Mouse (Mus musculus): ENCODE results near the gene Cdon. TPM values are rescaled to one million over a fixed set of nuclear protein-coding genes. Genes with fewer than 3 reads are reported as not detected.

Cdon gene
- polyA plus RNA-seq, 1 experiment from 2014 or later: 4.7 TPM

DNA sequence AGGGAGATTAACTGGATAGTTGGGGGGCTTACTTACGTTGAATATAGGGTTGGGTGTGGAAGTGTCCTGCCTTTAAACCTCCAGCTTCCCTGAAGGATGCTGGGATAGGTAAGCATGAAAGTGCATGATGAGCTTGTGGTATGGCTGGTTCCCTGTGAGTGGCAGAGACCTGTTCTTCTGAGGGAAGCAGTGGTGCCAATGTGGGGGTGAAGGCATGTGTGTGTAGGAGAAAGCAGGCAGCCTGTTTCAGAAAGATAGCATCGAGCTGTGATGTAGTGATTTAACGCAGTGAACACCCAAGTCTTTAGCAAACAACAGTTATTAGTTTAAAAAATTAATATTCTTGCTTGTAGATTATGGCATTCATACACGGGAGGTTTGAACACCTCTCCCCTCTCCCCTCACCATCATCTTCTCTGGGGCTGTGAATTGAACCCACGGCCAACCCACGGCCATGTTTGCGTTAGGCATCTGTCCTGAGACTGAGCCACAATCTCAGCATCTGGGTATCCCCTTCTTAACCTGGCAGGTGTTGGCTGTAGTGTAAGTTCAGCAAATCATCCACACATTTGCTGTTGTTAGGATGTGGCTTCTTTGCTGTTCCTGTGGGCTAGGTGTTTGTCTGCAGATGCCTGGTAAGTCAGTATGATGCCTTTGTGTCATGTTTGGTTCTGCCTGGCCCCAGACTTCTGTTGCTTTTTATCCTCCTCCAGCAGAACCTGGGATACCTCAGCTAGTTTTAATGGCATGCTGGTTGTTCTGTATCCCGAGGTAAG lies 17.5 kb downstream of the Cdon start:
- no peak for ATAC-seq (ENCODE audit: borderline replicate concordance, extremely low read depth, low FRiP score, low TSS enrichment)
- Histone ChIP-seq H3K4me2 (no peak overlapping the region), H3K36me3 (no peaks in the 10 kb centered on the region), H3K9me3 (no peaks in the 10 kb centered on the region), H3K9ac (no peak overlapping the region), H3K27me3 (peaks cover 18% of the 10 kb centered on the region; the same call in 1 of the 2 replicates), H3K4me1 (peaks cover 5% of the 10 kb centered on the region), H3K27ac (no peak overlapping the region), H3K4me3 (no peak overlapping the region)
- WGBS: 87% methylated on average over 8 of the region's 8 CpGs

DNA sequence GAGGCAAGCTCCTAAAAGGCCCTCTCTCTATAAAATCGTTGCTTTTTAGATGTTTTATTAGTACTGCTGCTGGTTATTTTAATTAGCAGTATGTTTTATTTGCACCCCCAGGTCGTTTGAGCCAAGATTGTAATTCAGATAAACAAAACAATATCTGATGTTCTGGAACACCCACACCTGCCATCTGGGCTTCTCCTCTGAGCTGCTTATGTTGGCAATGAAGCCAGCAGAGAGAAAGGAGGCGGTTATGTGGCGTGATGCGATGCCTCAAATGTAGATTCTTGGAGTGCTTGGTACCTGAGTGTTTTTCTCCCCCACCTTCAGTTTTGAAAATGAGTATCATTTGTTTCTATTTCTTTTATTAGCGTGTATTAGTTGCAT lies 18.1 kb downstream of the Cdon start:
- H3K4me1 ChIP-seq: peaks cover 5% of the 10 kb centered on the region
- no peaks in the 10 kb centered on the region for H3K9me3 ChIP-seq
- no peak overlapping the region for H3K9ac ChIP-seq
- no peak overlapping the region for H3K27ac ChIP-seq
- 67% methylated on average over 6 of the region's 6 CpGs for WGBS
- no peak for ATAC-seq (ENCODE audit: borderline replicate concordance, extremely low read depth, low FRiP score, low TSS enrichment)
- no peak overlapping the region for H3K4me3 ChIP-seq
- H3K4me2 ChIP-seq: no peak overlapping the region
- no peaks in the 10 kb centered on the region for H3K36me3 ChIP-seq
- H3K27me3 ChIP-seq: peaks cover 18% of the 10 kb centered on the region; the same call in 1 of the 2 replicates

DNA sequence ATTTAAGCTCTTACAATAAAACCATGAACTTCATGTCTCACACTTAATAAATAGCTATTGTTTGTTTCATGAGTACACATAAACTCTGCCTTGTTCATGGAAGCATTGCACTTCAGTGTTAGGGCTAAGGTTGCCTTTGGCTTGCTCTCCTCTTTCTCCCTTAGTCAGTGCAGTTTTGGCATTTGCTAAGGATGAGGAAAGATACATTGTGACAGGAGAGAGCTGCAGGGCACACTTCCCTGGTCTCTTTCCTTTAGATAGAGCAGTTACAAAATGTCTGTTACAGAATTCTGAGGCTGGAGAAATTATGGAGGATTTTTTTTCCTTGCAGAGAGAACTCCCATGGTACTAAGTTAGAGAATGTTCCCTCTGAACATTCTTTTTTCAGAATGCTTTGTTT lies 18.8 kb downstream of the Cdon start:
- Histone ChIP-seq H3K36me3 (no peaks in the 10 kb centered on the region), H3K4me1 (peaks cover 12% of the 10 kb centered on the region), H3K27me3 (peaks cover 18% of the 10 kb centered on the region; the same call in 1 of the 2 replicates), H3K9ac (no peak overlapping the region), H3K27ac (no peak overlapping the region), H3K4me2 (no peak overlapping the region), H3K4me3 (no peak overlapping the region), H3K9me3 (no peaks in the 10 kb centered on the region)
- ATAC-seq (ENCODE audit: borderline replicate concordance, extremely low read depth, low FRiP score, low TSS enrichment): no peak

DNA sequence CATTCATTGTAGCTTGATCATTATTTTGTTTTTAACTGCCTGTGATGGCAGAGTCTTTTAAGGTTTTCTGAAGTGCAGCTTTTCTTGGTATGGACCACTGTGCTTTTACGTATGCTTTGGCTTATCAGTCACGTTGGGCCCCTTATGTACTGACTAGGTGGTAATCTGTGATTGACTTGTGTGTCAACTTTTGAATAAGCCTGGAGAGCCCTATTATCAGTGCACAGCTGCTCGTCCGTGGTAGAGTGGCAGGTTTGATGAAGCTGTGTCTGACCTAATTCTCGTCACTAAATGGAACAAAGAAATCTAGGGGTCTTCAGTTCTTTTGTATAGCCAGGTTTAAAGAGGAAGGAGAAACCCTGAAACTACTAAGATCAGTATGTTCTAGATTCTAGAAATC lies 21.5 kb downstream of the Cdon start:
- H3K4me3 ChIP-seq: no peak overlapping the region
- H3K4me2 ChIP-seq: no peak overlapping the region
- H3K4me1 ChIP-seq: 0 out of 2 replicates have a peak, but pooled peaks cover 9% of the 10 kb centered on the region
- H3K27me3 ChIP-seq: peaks cover 10% of the 10 kb centered on the region; the same call in 1 of the 2 replicates
- H3K9ac ChIP-seq: no peak overlapping the region
- H3K36me3 ChIP-seq: no peaks in the 10 kb centered on the region
- no peaks in the 10 kb centered on the region for H3K9me3 ChIP-seq
- ATAC-seq (ENCODE audit: borderline replicate concordance, extremely low read depth, low FRiP score, low TSS enrichment): no peak
- WGBS: 33% methylated on average over 5 of the region's 5 CpGs
- H3K27ac ChIP-seq: no peak overlapping the region

DNA sequence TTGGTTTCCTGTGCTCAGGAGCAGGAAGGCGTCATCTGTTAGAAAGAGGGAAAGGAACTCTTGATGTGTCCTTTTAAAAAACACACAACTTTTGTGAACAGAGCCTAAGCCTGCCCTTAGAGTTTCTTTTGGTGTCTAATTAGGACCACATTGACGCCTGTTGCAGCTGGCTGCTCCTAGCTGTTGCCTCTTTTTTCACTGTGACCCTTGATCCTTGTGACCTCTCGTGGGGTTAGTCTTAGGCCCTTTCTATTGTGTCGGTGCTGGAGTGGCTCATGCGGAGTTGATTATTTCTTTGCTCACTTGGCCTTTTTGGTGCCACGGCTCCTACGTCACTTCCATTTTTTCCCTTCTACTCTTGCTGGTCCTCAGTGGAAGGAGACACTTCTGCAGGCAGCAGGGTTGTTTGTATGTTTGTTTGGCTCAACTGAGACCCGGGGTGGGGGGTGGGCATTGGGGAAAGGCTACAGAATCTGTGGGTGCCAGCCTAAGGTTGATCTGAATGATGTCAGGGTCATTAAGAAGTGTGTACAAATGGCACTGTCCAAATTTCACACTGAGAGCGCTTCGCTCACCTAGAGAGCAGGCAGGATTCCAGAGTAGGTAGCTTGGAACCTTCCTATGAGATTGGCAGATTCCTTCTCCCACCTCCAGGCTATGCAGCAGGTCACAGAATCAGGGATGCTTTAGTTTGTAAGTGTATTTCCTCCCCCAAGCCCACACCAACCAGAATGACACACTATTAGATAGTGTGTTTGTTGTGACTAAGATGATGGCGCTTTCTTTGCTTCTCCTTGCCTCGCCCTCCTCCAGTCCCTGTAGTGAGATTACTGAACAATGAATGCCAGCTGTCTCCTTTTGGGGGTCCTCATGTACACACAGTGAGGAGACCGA lies 22.9 kb downstream of the Cdon start:
- Histone ChIP-seq H3K4me3 (no peak overlapping the region), H3K9me3 (no peaks in the 10 kb centered on the region), H3K36me3 (no peaks in the 10 kb centered on the region), H3K9ac (no peak overlapping the region), H3K27me3 (peaks cover 3% of the 10 kb centered on the region; the same call in 1 of the 2 replicates), H3K4me2 (no peak overlapping the region), H3K27ac (no peak overlapping the region), H3K4me1 (0 out of 2 replicates have a peak, but pooled peaks cover 9% of the 10 kb centered on the region)
- 58% methylated on average over 13 of the region's 13 CpGs for WGBS
- ATAC-seq (ENCODE audit: borderline replicate concordance, extremely low read depth, low FRiP score, low TSS enrichment): no peak

DNA sequence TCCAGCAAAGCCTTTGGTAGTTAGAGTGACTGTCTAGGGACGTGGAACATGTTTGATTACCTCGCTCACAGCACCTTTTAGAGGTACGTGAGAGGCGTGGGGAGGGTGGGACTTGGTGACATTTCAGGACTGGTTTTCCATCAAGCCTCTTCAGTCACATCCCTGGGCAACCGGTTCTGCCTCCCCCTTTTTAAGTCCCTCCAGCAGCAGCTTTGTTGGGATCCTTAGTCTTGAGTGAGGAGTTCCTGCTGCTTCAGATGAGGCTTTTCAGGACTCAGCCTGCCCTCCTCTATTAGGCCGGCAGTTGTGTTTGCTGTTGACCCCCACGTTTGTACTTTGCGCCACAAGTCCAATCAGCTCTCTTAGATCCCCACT lies 23.6 kb downstream of the Cdon start:
- Histone ChIP-seq H3K9ac (no peak overlapping the region), H3K9me3 (no peaks in the 10 kb centered on the region), H3K36me3 (no peaks in the 10 kb centered on the region), H3K4me3 (no peak overlapping the region), H3K27ac (no peak overlapping the region), H3K4me2 (no peak overlapping the region), H3K4me1 (0 out of 2 replicates have a peak, but pooled peaks cover 9% of the 10 kb centered on the region), H3K27me3 (no peaks in the 10 kb centered on the region; the same call in 1 of the 2 replicates)
- ATAC-seq (ENCODE audit: borderline replicate concordance, extremely low read depth, low FRiP score, low TSS enrichment): no peak
- 37% methylated on average over 8 of the region's 8 CpGs for WGBS

DNA sequence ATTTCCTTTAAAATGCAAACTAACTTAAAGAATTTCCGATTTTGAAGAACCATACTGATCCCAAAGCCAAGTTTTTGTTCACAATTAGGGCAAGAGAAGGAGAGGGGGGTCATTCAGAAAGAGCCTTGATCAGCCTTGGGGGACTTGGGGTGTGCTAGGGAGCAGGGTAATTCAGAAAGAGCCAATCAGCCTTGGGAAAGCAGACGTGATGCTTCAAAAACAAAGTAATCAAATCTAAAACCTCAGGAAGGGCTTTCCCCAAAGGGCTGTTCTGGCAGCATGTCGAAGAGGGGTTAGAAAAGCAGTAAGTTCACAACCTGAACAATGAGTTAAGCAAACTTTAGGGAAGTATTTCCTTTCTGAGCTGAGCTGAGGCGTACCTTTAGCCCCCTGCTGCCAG lies 26.0 kb downstream of the Cdon start:
- H3K27ac ChIP-seq: no peak overlapping the region
- no peak overlapping the region for H3K4me2 ChIP-seq
- no peak overlapping the region for H3K4me3 ChIP-seq
- H3K9ac ChIP-seq: no peak overlapping the region
- 53% methylated on average over 4 of the region's 4 CpGs for WGBS
- H3K36me3 ChIP-seq: no peaks in the 10 kb centered on the region
- 0 out of 2 replicates have a peak, but pooled peaks cover 9% of the 10 kb centered on the region for H3K4me1 ChIP-seq
- no peak for ATAC-seq (ENCODE audit: borderline replicate concordance, extremely low read depth, low FRiP score, low TSS enrichment)
- no peaks in the 10 kb centered on the region for H3K9me3 ChIP-seq
- no peaks in the 10 kb centered on the region; the same call in 1 of the 2 replicates for H3K27me3 ChIP-seq

DNA sequence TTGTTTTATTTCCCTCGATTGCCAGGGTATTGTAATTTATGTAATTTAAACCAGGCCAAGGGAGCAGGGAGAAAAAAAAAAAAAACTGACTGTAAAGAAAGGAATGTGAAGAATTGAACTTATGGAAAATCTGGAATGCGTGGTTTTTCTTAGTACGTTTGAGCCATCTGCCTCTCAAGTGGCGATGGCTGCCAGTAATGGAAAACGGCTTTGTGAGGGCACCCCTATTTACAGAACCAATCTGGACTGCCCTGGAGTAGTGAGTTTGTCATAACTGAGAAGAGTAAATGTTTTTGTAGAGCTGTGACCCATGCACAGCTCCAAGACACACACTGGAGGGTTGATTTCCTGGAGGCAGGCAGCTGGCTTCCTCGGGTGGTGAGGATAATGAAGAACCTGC lies 32.4 kb downstream of the Cdon start:
- 33% methylated on average over 6 of the region's 6 CpGs for WGBS
- no peak overlapping the region for H3K9ac ChIP-seq
- H3K27ac ChIP-seq: no peak overlapping the region
- H3K27me3 ChIP-seq: no peaks in the 10 kb centered on the region
- no peak overlapping the region for H3K4me3 ChIP-seq
- no peaks in the 10 kb centered on the region for H3K4me1 ChIP-seq
- ATAC-seq (ENCODE audit: borderline replicate concordance, extremely low read depth, low FRiP score, low TSS enrichment): no peak
- no peaks in the 10 kb centered on the region for H3K9me3 ChIP-seq
- H3K36me3 ChIP-seq: peaks cover 11% of the 10 kb centered on the region; the same call in 1 of the 2 replicates
- H3K4me2 ChIP-seq: no peak overlapping the region

DNA sequence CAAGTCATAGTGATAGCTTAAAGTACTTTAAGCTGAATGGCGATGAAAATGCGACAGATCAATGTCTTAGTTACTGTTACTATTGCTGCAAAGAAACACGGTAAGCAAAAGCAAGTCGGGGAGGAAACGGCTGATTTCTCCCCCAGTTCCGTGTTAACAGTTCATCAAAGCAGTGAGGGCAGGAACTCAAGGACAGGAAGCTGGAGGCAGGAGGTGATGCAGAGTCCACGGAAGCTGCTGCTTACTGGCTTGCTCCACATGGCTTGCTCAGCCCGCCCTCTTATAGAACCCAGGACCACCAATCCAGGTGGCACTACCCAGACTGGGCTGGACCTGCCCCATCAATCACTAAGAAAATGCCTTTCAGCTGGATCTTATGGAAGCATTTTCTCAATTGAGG lies 38.7 kb downstream of the Cdon start:
- Histone ChIP-seq H3K4me1 (no peaks in the 10 kb centered on the region), H3K9ac (no peak overlapping the region), H3K27me3 (no peaks in the 10 kb centered on the region), H3K4me3 (no peak overlapping the region), H3K27ac (no peak overlapping the region), H3K36me3 (peaks cover 11% of the 10 kb centered on the region; the same call in 1 of the 2 replicates), H3K4me2 (no peak overlapping the region), H3K9me3 (no peaks in the 10 kb centered on the region)
- no peak for ATAC-seq (ENCODE audit: borderline replicate concordance, extremely low read depth, low FRiP score, low TSS enrichment)
- WGBS: 56% methylated on average over 8 of the region's 8 CpGs

DNA sequence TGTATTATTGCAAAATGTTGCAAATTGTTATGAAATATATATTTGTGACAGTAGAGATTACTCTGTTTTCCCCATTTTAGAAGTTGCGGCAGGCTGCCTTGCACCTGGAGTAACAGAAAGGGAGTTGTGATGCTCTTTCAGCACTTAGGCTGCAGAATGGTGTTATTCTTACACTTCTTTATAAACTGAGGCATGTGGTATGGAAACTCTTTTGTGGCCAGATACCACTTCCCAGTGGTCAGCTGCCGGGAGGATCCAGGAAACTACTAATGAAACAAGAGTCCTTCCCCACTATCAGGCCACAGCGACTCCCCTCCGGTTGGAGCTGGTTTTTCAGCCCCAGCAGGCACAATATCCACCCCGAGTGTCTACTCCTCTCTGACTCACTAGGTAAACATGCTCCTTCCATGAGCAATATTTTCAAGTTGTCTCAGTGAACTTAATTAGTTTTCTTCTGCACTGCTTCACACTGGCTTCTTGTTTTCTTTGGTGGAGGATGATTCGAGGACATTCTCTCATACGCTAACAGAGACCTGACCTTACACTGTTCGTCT lies 46.4 kb downstream of the Cdon start:
- Histone ChIP-seq H3K9me3 (no peaks in the 10 kb centered on the region), H3K9ac (no peak overlapping the region), H3K27me3 (no peaks in the 10 kb centered on the region), H3K36me3 (no peaks in the 10 kb centered on the region), H3K4me2 (no peak overlapping the region), H3K27ac (no peak overlapping the region), H3K4me3 (no peak overlapping the region), H3K4me1 (no peaks in the 10 kb centered on the region)
- WGBS: 46% methylated on average over 8 of the region's 8 CpGs
- no peak for ATAC-seq (ENCODE audit: borderline replicate concordance, extremely low read depth, low FRiP score, low TSS enrichment)

DNA sequence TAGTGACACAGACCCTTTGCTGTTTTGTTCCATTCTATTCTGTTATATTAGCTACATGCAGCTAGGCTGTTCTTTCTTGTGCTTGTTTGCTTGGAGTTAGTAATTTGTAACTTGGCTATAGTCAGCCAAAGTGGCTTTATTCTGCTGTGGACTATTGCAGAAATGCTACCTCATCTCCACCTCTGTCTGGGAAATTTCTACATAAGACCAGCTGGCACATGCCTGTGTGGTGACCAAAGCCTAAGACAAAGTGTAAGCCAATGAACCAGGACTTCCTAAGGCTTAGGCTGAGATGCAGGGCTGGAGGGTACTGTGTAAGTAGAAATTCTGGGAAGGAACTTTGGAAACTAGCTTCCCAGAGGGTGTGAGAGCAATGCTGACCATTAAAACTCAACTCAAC lies 48.0 kb downstream of the Cdon start:
- no peak for ATAC-seq (ENCODE audit: borderline replicate concordance, extremely low read depth, low FRiP score, low TSS enrichment)
- H3K4me2 ChIP-seq: no peak overlapping the region
- H3K36me3 ChIP-seq: no peaks in the 10 kb centered on the region
- no peaks in the 10 kb centered on the region for H3K9me3 ChIP-seq
- H3K27me3 ChIP-seq: no peaks in the 10 kb centered on the region
- H3K4me1 ChIP-seq: no peaks in the 10 kb centered on the region
- H3K27ac ChIP-seq: no peak overlapping the region
- no peak overlapping the region for H3K4me3 ChIP-seq
- H3K9ac ChIP-seq: no peak overlapping the region

All from lung, embryonic 15.5 days (tissue).